Mouse (Mus musculus) brown adipose tissue, adult 24 weeks (tissue): ENCODE data around the gene Zfp691. TPM values are rescaled to one million over a fixed set of nuclear protein-coding genes. Genes with fewer than 3 reads are reported as not detected.

Source experiments
- H3K27ac ChIP-seq: fragments of 200-500 bp; replicated peaks from 2 replicates; pipeline ENCODE4 v1.5.1; 2012; ENCODE audit warnings: low read depth, mild to moderate bottlenecking, low read length
- H3K4me1 ChIP-seq: fragments of 200-500 bp; 2 replicates; pipeline ENCODE4 v1.6.1; 2012; ENCODE audit warnings: low read length, mixed read lengths; ENCODE audit not compliant: control insufficient read depth, insufficient read depth, insufficient read length
- H3K4me3 ChIP-seq: fragments of 200-500 bp; 2 replicates; pipeline ENCODE4 v1.5.1; 2012; ENCODE audit warnings: low read depth, mild to moderate bottlenecking, low read length, moderate library complexity; ENCODE audit not compliant: insufficient read depth
- polyA plus RNA-seq: library from polyadenylated mRNA; stranded (reverse); fragments of >200 nt; gene quantifications from 2 replicates; pipeline ENCODE4 v1.2.4, GENCODE M21; 2012; ENCODE audit not compliant: missing spikeins, insufficient read depth, insufficient read length

Gene Zfp691
- polyA plus RNA-seq, 1 experiment: 24.1 TPM

DNA sequence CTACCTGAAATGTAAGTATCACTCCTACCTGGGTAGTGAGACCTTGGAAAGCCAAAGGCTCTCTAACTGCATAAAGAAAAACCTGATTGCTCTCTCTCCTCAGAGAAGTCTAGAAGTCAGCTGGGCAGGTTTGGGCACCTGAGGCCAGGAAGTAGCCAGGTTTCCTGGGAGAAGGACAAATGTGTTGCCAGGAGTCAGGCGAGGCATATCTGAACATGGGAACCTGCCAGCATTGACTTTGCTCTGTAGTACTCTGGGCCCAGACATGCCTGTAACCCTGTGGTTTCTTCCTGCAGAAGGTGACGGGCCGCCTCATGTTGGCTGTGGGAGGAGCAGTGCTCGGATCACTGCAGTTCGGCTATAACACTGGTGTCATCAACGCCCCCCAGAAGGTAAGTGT is 53.9 kb downstream of the Zfp691 start:
- no peak overlapping the region for H3K4me3 ChIP-seq
- H3K4me1 ChIP-seq: peaks cover 2% of the 10 kb centered on the region
- H3K27ac ChIP-seq: no peak overlapping the region

Other genes with a start within 250 kb of the Zfp691 start
- gene Olfr1328, start 235.6 kb downstream of the Zfp691 start, polyA plus RNA-seq: not detected in 2 replicates
- gene Lao1, start 212.6 kb downstream of the Zfp691 start, polyA plus RNA-seq: not detected in 2 replicates
- gene Slc2a1, start 65.5 kb downstream of the Zfp691 start, polyA plus RNA-seq: 2.8 and 7.4 TPM in 2 replicates
- gene Ermap, start 15.8 kb upstream of the Zfp691 start, polyA plus RNA-seq: not detected in 2 replicates
- gene Svbp, start 21.1 kb upstream of the Zfp691 start, polyA plus RNA-seq: 30.6 and 38.8 TPM in 2 replicates
- gene Tmem269, start 44.0 kb upstream of the Zfp691 start, polyA plus RNA-seq: not detected in 2 replicates
- gene AU022252, start 58.5 kb upstream of the Zfp691 start, polyA plus RNA-seq: 4.3 and 6.8 TPM in 2 replicates
- gene P3h1, start 58.7 kb upstream of the Zfp691 start, polyA plus RNA-seq: 5.7 and 6.5 TPM in 2 replicates
- gene Cldn19, start 81.2 kb upstream of the Zfp691 start, polyA plus RNA-seq: 0.46 TPM in 1 of 2 replicates, not detected in the other
- 573 and 1,023 TPM in 2 replicates for gene Ybx1, start 120.4 kb upstream of the Zfp691 start, polyA plus RNA-seq
- gene Ppih, start 146.4 kb upstream of the Zfp691 start, polyA plus RNA-seq: 15.4 and 17.0 TPM in 2 replicates
- 0.87 TPM in 1 of 2 replicates, not detected in the other for gene Ccdc30, start 241.3 kb upstream of the Zfp691 start, polyA plus RNA-seq
- gene Ppcs, start 248.2 kb upstream of the Zfp691 start, polyA plus RNA-seq: 44.7 and 46.7 TPM in 2 replicates
- 0.99 TPM in 1 of 2 replicates, not detected in the other for gene Zmynd12, start 248.6 kb upstream of the Zfp691 start, polyA plus RNA-seq